Mouse (Mus musculus) large intestine, adult 2 months (tissue): ENCODE data around the gene Mrtfb. TPM values are rescaled to one million over a fixed set of nuclear protein-coding genes. Genes with fewer than 3 reads are reported as not detected.
"Not testable (repeated sequence)": the region's sequence is repeated elsewhere in the genome, so short reads cannot be mapped to it uniquely, and the experiment has no call there.

ENCODE experiments used
- DNase-seq: peaks from one replicate; pipeline ENCODE4 v3.0.0-alpha.2; 2012; ENCODE audit warnings: low read depth, low spot score
- WGBS: fragments of 180-500 bp; shearing (Covaris S2); methylation state at CpG from one replicate; pipeline ENCODE4 v1.1.7; 2018; 5-methylcytosine and 5-hydroxymethylcytosine counted together
- polyA plus RNA-seq: library from polyadenylated mRNA; depleted of rRNA; stranded (reverse); fragments of >200 nt; gene quantifications from 2 replicates; pipeline ENCODE4 v1.2.3, GENCODE M21; 2012

Mrtfb gene
- polyA plus RNA-seq, 1 experiment, result 6.8 TPM

DNA sequence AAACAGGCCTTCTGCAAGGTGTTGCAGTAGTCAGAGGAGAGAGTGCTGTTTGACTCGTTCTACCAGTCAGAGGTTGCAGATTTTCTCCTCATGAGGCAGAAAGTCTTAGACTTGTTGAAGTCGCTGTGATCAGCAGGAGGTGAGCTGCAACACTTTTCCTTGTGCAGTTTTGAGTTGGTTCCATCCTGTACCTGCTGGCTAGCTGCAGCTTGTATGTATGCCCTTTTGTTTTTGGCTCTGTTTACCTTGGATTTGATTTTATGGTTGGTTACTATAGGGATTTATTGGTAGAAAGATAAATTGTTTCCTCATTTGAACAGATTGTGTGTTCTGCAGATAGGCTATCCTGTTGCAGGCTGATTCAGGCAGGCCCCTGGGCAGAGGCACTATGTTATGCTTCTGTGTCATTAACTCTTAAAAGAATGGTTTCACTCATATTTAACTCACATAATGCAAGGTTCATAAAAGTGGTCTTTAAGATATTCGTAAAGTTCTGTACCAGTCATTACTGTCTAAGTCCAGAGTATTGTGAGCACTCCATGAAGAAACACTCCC is 11.1 kb downstream of the Mrtfb start:
- DNase-seq, result no peak
- 31% methylated on average over 3 of the region's 3 CpGs for WGBS

DNA sequence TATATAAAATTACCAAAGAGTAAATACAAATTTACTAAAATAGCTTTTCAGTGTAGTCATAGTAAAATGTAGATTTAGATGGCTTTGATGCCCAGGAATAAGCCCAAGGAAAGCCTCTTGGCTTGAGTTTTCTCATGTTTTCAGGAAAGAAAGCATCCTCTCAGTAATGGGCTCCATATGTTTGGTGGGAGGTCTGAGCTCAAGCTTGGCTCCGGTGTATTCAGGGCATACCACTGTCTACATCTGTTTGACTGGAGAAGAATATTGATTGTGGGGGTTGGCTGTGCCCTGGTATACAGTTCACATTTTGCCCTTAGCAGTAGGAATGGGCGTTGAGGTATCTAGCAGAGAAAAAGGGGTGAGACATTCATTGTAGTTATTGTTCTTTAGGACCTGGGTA is 13.1 kb downstream of the Mrtfb start:
- DNase-seq, result no peak
- 94% methylated on average over 2 of the region's 2 CpGs for WGBS

DNA sequence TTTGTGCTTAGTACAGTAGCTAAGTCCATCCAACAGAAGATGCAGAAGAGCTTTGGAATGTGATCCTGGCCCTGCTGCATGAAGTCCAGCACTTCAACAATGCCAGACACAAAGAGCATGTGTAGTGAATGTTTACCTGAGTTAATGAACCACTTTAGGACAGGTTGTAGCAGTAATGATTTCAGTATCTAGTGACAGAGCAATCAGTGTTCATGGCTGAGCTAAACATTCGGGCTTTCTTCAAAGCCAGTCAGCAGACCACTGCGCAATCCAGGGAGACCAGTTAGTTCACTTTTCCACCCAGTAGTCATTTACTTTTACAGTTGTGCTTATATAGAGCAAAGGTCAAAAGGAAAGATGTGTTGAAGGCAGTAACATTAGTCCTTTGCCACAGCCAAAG is 20.0 kb downstream of the Mrtfb start:
- DNase-seq, result peak; percentile 88
- 41% methylated on average over 2 of the region's 2 CpGs for WGBS

DNA sequence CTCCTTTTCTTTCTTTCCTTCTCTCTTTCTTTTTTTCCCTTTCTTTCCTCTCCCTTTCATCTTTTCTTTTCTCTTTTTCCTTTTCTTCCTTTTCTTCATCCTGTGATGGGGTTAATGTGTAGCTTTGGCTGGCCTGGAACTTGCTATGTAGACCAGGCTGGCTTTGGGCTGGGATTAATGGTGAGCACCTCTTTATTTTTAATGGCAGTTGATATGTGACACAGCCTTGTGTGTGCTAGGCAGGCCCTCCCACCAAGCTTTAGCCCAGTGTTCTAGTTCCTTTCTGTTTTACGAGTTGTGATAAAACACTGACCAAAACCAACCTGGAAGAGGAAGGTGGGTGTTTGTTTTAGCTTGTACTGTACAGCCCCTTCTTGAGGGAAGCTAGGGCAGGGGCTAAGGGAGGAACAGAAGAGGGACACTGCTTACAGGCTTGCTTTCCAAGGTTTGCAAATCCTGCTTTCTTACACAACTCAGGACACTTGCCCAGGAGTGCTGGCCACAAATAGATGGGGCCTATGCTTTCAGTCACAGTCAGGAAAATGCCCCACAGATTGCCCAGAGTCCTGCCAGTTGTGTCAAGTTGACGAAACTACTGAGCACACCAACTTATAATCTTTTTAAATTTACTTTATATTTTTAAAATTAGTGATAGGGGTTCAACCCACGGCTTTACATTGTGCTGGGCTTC is 20.6 kb downstream of the Mrtfb start:
- 47% methylated on average over 3 of the region's 3 CpGs for WGBS
- no peak for DNase-seq

DNA sequence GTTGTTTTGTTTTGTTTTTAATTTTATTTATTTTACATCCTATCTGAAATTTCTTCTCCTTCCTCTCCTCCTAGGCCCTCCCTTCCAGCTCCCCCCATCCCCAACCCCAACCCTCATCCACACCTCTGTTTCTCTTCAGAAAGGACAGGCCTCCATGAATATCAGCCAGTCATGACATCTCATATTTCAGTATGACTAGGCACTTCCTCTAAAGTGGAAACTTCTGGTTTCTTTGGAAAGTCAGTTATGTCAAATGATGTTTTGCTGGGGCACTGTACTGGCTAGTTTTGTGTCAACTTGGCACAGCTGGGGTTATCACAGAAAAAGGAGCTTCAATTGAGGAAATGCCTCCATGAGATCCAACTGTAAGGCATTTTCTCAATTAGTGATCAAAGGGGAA is 30.1 kb downstream of the Mrtfb start:
- DNase-seq, result not testable (repeated sequence)

DNA sequence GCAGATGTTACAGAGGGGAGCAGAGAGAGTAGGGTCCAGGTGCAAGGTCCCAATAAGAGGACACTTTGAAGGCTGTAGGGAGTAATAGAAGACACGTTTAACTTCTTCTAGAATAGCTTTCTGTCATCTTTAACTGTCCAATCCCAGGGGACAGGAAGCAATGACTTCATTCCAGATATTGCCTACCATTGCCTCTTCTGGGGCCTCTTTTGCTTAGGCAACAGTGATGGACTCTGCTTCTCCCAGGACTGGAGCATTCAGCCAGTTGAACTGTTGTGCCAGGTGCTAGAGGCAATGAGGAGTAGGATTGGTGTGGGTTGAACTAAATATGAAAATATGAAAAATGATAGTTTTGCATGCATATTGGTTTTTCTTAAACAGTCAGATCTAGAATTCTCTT is 41.6 kb downstream of the Mrtfb start:
- 23% methylated on average over 1 of the region's 1 CpGs for WGBS
- no peak for DNase-seq

DNA sequence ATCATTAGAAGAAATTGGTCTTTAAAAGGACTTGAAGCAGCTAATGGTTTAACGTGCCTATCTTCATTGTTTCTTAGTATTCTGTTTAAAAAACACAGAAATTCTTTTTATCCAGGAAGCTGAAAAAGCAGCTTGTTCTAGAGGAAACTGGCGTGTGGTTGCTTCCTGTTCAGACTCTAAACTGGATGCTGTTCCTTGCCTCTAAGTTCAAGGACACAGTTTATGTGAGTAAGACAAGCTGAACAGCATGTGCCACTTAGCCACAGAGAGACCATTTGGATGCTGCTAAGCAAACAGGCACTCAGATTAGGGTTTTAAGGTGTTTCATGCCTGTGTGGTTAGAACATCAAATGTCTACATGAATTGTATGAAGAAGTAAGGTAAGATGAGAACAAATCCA is 42.7 kb downstream of the Mrtfb start:
- DNase-seq, result no peak
- 33% methylated on average over 2 of the region's 2 CpGs for WGBS

DNA sequence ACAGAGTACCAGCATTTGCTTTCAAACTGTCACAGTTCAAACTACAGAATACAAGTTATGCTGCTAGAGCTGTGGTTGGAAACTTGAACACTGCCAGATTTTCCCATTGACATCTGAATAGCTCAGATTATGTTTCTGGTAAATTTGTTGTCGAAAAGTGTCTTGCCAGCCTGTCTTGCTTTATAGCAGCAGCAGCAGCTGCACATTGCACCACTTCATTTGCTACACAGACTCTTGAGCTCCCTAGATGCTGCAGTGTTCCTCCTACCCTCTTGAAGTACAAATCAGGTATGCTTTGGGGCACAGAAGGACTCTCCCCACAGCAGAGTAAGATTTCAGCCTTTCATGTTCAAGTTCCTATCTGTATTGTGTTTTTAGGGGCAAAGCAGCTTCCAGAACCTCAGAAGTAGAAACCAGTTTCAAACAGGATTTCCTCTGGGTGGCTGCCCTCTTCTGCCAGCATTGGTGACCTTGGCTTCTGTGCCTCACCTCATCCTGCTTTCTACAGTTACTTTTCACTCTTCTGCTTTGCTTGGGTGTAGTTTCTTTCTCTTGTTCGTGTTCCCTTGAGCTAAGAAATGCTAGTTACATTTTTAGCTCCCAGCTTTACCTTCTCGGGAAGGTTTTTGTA is 49.9 kb downstream of the Mrtfb start:
- no peak for DNase-seq
- 57% methylated on average over 3 of the region's 3 CpGs for WGBS

DNA sequence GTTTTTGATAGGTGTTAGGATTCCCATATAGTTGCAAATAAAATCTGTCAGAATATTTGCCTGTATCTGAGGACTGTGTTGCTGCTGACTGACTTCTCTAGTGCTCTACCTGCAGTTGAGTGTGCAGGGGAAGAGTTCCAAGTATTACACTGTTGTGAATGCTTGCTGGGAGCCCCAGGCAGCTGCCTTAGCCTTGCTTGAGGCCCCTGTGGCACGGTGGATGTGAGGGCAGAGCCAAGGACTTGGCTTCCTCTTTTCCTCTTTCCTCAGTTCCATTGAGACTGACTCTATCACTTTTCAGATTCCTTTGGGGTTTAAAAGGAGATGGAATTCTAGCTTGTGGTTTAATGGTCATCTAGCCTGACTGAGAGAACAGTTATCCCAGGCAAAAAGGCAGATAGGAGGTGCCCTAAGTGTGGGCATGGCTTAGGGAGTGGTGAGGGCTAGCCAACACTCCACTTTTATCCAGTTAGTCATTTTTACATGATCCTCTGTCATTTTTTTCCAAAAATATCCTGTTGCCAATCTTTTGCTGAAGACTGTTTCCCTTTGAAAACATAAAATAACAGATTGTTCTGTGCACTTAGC is 53.9 kb downstream of the Mrtfb start:
- WGBS, result 32% methylated on average over 1 of the region's 1 CpGs

DNA sequence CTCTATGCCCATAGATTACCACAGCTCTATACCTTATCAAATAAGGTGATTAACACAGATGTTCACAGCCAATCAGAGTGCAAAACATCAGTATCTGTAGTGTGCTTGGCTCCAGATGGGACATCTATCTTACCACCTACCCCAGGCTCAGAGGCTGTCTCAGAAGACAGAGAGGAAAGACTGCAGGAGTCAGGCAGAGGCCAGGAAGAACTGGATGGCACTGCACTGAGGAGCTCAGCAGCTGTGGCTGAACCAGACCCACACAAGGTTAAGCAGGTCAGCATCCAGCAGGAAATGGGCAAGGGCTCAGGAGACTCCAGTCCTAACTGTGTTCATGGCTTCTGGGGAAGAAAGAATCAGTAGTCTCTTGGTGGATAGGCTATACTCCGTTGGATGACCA is 55.1 kb downstream of the Mrtfb start:
- no peak for DNase-seq
- 83% methylated on average over 1 of the region's 1 CpGs for WGBS

More for the DNA sequence above, 53.9 kb downstream of the Mrtfb start:
- DNase-seq, result no peak

DNA sequence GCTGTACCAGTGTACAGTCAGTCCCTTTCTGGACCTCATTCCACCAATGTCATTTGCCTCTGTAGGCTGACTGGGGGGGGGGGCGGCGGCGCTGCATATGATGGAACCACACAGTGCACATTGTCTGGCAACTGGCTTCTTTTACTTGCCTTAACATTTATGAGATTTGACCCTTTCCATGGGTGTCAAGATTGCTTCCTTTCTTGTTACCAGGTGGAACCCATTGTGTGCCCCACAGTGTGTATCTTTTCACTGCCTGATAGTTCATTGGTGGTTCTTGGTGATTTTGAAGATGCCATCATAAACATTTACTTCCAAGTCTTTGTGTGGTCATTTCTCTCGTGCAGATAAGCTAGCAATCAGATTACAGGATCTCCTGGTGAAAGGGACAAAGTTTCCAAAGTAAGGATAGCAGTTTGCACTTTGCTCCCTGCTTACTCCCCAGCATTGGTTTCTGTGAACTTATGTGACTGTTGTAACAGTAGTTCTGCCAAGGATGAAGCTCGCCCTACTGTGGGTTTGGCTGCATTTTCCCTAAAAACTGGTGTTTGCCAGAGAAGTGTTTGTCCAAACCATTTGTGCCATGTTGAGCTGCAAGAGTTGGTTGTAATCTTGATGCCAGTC is 56.9 kb downstream of the Mrtfb start:
- 58% methylated on average over 5 of the region's 5 CpGs for WGBS
- DNase-seq, result no peak

DNA sequence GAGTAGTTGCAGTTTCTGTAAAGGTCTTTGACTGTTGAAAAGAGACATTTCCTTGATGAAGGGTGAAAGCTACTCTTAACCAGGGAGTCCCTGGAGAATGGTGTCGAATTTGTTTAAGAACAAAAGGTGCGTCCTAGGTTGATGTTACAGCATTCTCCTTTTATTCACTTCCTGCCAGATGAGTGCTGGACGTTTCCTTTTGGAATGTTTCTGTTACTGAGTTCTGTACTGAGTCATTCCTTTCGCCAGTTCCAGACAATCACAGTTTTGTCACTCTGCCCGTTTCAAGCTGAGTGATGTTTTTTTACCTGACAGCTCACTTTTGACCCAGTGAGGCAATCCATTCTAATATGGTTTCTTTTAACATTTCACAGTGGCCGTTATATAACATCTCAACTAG is 67.5 kb downstream of the Mrtfb start:
- DNase-seq, result no peak
- WGBS, result 14% methylated on average over 6 of the region's 6 CpGs

DNA sequence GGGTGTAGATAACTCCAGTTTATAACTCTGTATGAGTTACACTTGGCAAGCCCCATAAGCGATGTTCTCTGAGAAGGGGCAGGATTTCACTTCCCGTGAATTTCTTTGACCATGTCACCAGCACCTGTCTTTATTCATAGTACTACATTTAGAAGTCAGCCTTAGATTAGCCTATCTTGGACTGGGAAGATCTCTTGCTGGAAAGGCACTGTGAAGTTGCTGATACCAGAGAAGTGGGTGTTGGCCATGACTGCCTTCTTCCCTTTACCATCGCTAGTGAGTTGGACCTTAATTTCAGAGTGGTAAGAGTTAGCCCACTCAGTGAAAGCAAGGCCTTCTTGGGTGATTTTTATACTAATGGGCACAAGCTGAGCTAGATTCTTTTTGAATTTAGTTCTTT is 70.3 kb downstream of the Mrtfb start:
- 83% methylated on average over 3 of the region's 3 CpGs for WGBS
- DNase-seq, result no peak

DNA sequence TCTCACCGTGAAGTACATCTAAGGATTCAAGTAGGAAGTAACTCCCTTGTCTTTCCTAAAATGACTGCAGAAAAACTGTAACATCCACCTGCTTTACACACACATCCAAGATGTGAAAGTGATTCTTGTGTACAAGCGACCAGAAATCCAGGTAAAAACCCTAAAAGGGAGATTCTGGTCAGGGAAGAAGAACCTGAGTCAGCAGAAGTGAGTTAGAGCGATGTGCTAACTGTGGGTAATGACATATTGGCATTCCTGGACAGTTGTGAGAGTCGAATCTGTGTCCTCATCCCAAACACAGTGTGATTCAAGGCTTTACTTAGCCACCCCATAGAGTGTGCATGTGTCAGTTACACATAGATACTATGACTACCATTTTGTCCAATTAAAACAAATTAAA is 72.4 kb downstream of the Mrtfb start:
- DNase-seq, result no peak
- WGBS, result 89% methylated on average over 4 of the region's 4 CpGs

DNA sequence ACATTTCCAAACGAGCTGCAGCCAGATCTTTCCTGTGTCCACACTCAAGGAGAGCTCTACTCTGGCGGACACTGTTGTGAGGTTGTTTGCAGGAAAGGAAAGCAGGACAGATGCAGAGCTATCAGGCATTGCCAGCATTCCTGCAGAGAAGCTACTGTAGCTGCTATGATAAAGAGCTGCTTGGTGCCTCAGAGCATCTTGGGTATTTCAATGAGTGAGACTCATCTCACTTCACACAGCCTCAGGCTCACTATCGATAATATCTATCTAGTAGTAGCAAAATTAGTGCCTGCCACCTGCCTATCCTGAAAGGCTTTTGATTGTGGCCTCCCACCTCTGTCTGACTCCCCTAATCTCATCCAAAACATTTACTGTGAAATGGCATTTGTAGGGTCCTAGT is 73.4 kb downstream of the Mrtfb start:
- 67% methylated on average over 3 of the region's 3 CpGs for WGBS
- no peak for DNase-seq

DNA sequence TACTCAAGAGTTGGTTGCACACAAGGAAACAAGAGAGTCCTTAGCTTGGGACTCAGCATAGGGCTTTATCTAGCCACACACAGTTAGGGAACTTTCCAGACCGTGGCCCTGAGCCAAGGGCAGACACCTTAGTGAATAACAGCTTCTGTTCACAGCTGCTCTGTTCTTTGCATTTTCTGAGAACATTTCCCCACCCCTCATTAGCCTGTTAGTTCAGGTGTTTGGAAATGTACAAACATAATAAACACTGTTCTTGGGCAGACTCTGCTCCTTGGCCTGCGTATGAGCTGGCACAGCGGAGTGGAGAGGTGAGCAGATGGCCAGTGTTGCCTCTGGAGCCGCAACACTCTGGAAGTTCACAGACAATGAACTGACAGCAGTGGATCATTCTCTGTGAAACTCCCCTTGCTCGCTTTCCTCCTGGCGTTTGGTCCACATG is 74.0 kb downstream of the Mrtfb start:
- DNase-seq, result peak; percentile 74
- 29% methylated on average over 6 of the region's 6 CpGs for WGBS

DNA sequence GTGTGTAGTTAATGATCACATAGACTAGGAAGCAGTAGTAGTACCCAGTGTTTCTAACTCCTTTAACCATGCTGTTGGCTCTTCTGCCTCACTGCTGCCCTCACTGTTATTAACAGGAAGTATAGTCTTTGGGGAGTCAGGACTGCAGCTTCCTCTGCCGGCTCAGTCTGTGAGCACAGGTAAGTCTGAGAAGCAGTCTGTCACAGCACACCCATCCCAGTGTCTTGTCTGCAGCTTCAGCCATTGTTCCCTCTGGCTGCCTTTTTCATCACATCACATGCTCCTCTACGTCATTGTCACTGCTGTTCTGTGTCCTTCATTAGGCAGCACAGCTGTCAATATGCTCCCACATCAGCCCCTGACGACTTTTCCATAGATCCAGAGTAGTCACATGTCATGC is 75.6 kb downstream of the Mrtfb start:
- 27% methylated on average over 3 of the region's 3 CpGs for WGBS
- DNase-seq, result no peak

DNA sequence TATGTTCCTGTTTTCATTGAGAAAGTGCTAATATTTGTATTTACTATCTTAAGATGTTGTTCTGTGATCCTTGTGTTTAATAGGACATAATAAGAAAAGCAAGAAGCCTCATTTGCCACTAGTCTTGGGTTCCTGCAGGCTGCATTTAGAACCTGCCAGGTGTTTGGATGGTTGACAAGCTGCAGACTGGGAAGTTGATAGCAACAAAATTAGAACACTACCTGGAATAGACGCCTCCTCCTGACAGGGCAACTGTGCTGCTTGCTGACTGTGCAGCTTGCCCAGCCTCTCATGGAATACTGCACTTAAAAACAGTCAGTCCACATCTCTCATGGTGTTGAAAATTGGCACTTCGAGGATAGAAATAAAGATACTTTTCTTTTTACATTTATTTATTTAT is 76.3 kb downstream of the Mrtfb start:
- no peak for DNase-seq
- WGBS, result 66% methylated on average over 2 of the region's 2 CpGs

DNA sequence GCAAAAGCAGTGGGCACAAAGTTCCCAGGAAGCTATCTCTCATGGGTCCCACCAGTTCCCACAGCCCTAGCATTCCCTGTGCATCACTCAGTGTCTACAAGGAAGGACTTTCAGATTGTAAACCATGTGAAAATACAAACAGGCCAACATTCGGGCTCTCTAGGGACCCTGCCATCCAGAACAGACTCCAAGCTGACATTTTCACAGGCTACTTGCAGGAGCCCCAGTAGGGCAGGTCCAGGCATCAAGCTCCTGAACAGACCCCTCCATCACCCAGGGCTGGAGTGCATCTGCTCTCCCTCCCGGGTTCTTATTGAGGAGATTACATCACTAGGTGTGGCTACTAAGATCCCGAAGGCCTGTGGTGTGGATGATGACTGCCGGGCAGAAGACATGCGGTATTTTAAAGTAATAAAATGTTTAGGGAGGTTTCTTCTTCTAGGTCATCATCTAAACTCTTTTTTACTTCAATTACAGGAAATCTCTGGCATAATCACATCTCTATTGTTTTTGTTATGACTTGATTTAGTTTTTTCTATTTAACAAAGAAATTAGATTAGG is 77.6 kb downstream of the Mrtfb start:
- 32% methylated on average over 5 of the region's 5 CpGs for WGBS
- no peak for DNase-seq

DNA sequence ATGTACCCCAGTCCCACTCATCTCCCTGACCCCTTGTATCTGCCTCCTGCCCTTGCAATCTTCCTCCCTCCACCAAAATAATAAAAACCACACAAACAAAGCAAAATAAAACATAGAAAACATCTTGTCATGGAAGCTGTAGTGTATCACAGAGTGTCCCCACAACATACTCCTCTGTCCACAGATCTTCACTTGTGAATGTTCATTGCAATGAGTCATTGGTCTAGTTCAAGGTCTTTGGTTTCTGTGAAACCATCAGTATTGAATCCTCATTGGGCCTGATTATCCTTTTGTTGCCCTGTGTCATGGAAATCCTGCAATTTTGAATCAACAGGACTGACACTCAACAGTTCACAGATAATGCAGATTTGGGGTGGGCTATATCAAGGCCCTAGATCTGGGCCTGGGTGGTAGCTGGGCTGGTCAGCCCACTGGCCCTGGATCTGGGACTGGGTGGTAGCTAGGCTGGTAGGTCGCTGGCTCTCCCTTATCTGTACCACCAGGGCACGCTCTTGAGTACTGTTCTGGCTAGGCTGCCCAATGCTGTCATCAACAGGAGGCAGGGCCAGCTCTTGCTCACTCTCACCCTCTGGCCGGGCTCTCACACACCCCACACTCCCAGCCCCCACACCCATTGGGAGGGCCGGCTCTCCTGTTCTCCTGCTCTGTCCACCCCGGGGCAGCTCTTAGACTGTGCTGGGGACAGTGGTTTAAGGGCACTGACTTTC is 80.4 kb downstream of the Mrtfb start:
- WGBS, result 66% methylated on average over 5 of the region's 5 CpGs

More for the DNA sequence above, 80.4 kb downstream of the Mrtfb start:
- no peak for DNase-seq
